Mouse (Mus musculus) testis, adult 2 months (tissue): Measurements from ENCODE around the gene Trp53bp2.

Source experiments
- CTCF ChIP-seq: fragments of 200-500 bp; IDR thresholded peaks from 2 replicates; pipeline ENCODE4 v1.5.1; 2012; ENCODE audit warnings: low read depth, mild to moderate bottlenecking, inconsistent platforms, low read length, moderate library complexity; ENCODE audit not compliant: control insufficient read depth, insufficient read depth, insufficient replicate concordance
- POLR2A ChIP-seq: fragments of 200-500 bp; IDR thresholded peaks from 2 replicates; pipeline ENCODE4 v1.6.1; 2012; ENCODE audit warnings: low read depth, mild to moderate bottlenecking, inconsistent platforms, low read length, moderate library complexity; ENCODE audit not compliant: control insufficient read depth

GRCm38 (mm10) chr1:182500224-182500623 lies 91.3 kb downstream of the Trp53bp2 start:
- TF ChIP-seq POLR2A, result no peak
- TF ChIP-seq CTCF, result no peak
